Mouse (Mus musculus) lung, postnatal 0 days (tissue): ENCODE measurements around the gene Itpkc.

Source experiments
- CTCF ChIP-seq: IDR thresholded peaks from 2 replicates; pipeline ENCODE4 v1.5.1; 2016; ENCODE audit warnings: antibody characterized with exemption, mild to moderate bottlenecking
- EP300 ChIP-seq: IDR thresholded peaks from 2 replicates; pipeline ENCODE4 v1.6.1; 2016; ENCODE audit warnings: antibody characterized with exemption, mild to moderate bottlenecking, control low read depth

DNA sequence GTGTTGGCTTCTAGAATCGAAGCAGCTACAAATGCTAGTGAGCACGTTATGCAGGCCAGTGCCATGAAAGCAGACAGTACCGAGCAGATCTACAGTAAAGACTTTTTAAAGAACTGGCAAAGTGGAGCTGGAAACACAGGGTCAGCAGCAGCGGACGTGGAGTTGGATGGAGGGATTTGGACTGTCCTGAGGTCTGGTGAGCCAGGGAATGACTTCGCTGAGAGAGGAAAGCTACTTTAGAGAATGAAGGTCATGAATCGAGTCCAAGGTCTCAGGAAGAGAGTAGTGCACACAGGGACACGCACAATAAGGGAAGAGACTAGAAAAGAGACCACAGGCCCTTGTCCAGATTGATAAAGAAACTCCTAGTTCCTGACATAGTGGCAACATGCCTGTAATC, 30.8 kb downstream of the Itpkc start:
- no peak for TF ChIP-seq EP300
- no peak for TF ChIP-seq CTCF
